Mouse (Mus musculus) urinary bladder, postnatal 36 days (tissue): Measurements from ENCODE around the gene Sec63.

ENCODE experiments used
- DNase-seq, 2 experiments: peaks; one replicate each; pipeline ENCODE4 v3.0.0; 2022; ENCODE audit warnings: low spot score in 2 of 2, mixed read lengths in 1 of 2

Sec63 gene

DNA sequence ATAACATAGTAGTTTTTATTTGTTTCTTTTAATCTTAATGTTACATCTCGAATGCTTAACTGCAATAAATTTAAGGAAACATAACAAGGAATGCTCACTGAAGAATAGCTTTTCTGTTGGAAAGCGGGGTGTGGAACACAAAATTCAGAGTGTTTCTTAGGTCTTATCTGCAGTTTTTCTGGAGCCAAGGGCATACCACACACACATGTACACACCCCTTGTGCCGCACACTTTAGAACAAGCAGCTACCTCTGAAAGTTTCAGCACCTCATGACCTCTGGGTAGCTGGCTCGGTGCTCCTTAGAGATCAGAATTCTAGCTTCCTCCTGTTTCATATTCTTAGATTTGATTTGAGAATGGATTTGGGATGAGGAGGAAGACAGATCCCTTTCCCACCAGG is 101.5 kb downstream of the Sec63 start:
- no peak for DNase-seq

DNA sequence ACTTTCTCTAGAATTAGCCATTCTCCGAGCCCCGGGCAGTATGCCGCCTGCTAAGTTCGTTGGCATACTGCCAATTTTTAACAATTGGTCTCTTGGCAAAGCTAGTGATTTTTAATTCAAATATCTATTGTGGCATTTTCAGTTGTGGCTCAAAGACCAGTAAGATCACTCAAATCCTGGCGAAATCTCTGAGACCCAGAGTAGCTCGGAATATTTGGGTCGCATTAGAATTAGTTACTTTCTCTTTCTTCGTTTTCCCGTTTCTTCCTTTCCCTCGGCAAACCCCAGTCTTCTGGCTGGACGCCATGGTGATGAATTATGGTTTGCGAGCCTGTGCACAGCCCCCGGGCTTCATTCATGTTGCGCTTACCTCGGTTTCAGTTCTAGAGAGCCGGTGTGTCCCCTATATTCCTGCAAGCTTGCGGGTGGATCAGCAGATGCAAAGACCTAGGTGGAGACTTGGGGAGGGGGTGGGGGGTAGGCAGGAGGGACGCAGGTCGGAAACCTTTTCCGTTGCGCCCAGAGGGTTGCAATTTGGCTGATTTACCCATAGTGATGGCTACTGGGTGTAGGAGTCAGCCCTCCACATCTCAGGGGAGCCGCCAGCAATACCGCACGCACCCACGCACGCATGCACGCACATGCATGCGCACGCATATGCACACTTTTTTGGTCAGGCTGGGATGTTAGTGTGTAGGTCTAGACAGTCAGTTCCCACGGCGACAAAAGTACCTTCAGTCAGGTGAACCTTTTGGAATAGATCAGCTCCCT is 102.5 kb downstream of the Sec63 start:
- DNase-seq, result peak in 1 of 2 experiments; percentile 40

DNA sequence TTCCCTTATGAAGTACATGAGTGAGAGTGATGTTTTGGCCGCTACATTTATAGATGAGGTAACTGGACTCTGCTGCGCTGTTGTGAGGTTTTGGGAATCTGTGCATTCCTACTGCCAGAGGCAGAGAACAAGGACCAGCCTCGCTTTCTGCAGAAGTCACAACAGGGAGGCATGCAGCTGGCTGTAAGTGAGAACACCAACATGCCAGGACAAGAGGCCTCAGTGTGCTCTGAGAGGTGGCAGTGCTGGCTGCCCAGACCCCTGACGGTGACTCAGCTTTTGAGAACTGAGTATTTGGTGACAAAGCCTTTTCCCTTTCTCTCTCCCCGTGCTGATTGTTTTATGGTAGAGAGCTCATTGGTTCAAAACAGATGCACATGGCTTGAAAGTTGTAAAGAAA is 103.4 kb downstream of the Sec63 start:
- peak in 1 of 2 experiments; percentile 17 for DNase-seq

DNA sequence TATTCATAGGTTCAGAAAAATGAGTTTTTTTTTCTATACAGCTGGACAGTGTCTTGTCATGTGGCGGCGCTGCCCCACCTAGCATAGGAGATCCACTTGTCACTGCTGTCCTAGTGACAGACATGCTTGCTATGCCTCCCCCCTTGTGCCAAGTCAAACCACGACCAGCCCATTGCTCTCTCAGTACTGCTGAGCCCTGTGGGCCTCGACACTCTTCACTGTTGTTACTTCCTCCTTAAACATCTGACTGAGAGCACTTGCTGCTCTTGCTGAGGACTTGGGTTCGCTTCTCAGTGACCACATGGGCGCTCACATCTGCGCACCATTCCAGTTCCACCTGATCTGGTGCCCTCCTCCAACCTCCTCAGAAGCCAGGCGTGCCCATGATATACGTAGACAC is 107.1 kb downstream of the Sec63 start:
- no peak for DNase-seq

DNA sequence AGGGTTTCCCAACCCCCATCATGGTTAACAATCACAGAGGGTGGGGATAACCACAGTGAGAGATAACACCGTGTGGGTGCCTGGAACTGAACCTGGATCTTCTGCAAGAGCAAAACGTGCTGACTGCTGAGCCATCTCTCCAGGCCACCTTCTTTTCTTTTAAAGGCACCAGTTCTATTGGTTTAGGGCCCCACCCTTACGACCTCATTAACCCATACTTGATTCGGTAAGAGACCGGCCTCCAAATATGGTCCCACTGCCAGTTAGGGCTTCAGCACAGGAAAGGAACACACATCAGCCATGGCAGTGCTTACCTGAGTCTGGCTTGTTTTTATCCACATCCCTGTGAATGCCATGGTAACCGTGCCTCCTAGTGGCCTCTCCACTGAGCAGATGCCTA is 108.2 kb downstream of the Sec63 start:
- DNase-seq, result no peak

DNA sequence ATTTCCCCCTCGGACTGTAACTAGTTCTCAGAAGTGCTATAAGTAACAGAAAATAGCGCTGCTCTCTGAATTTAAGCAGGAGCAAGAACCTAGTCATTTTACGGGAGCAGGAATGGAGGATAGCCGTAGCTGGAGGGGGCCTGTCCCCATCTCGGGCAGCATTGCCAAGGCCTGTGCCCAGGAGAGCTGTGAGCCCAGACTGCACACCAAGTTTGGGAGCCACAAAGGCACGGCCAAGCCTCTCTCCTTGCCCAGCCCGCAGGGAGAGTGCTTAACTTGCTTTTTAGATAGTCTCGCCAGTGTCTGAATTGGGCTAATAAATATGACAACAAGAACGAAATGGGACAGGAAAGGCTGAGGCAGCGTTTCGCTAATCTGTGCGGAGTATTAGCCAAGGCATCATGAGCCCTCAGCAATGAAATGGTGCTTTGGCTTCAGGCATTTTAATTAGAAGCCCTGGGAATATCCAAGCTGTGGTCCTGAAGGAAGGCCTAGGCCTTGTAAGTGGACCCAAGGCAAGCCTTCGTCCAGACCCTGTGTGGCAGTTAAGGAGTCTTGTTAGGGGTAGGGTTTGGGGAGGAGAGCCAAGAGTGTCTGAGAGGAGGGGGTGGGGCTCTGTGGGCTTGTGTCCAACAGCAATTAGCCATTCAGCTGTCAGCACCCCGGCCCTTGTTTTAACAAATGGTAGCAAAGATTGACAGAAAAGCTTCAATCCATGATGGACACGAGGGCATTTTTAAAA is 111.1 kb downstream of the Sec63 start:
- DNase-seq, result no peak

DNA sequence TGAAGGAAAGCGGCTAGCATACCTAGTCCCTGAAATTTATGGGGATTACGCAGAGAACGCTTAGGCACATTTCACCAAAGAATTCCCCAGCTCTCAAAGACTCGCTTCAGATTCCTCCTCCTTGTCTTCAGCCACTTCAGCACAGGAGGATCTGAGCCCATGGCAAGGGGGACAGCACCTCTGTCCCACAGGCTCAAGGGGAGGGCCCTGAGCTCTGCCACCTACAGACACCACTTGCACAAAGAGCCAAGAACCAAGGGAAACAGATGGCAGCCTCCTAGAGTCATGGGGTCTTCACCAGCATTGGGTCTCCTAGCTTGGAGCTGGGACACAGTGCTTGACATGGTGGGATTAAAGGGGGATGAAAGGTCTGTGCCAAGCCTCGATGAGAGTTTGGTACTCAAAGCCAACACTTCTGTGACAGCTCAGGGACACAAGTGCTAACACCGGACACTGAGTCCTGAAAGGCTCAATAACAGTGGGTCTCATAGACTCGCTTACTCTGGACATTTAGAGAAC is 111.8 kb downstream of the Sec63 start:
- no peak for DNase-seq

DNA sequence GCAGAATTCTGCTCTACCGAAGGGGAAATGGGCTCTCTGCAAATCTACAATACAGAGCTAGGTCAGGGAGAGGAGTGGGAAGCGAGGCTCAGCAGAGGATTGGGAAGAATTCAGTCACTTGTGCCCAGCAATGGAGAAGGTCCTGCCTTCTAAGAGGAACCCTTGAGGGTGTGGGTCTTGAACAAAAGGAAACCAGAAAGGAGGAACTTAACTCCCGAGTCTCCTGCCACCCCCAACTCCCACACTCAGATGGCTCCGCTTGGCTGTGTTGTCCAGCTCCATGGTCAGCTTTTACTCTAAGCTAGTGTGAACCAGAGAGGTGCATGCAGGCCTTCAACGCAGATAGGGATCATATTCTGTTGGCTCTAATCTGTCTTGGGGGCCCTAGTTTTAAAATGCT is 114.9 kb downstream of the Sec63 start:
- DNase-seq, result no peak

DNA sequence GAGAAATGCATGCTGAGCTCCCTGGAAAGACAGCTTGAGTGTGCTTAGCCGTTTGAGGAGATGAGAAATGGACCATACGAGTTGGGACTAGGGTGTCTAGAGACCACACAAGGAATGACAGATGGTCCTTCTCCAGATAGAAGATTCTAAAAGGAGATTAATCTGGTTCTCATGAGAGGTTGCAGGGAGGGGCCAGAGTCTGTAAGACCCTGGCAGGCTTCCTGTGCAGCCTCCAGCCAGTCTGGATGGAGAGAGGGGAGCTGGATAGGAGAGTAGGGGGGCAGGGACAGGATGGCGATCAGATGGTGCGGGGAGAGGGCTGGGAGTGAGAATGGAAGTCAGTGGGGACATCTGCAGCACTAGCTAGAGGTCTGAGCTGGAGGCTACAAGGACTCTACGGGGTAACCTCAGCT is 118.0 kb downstream of the Sec63 start:
- DNase-seq, result no peak

DNA sequence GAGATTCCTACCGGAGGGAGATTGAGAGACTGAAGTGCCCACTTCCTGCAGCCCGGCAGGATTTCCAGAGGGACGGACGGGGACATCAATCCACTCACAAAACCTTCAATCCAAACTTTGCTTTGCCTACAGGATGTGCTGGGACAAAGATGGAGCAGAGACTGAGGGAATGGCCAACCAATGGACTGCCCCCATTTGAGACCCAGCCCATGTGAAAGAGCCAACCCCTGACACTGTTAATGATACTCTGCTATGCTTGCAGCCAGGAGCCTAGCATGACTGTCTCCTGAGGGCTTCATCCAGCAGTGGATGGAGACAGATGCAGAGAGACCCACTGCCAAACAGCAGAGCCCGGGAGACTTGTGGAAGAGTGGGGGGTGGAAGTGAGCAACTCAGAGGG is 118.4 kb downstream of the Sec63 start:
- no peak for DNase-seq
